Mouse (Mus musculus): ENCODE measurements around the gene Abcc8. TPM values are rescaled to one million over a fixed set of nuclear protein-coding genes. Genes with fewer than 3 reads are reported as not detected.
A peak's percentile ranks its signal among the peaks of the same experiment; 100 is the strongest.

The Abcc8 gene
- total RNA-seq, 4 experiments from 2014 or later = 33.4 to 41.0 (median 38.5) TPM

- no peak for DNase-seq (ENCODE audit: low spot score in 2 of 2)
Observed at GRCm38 (mm10) chr7:46111212-46111817, 68.5 kb downstream of the Abcc8 start.

DNA sequence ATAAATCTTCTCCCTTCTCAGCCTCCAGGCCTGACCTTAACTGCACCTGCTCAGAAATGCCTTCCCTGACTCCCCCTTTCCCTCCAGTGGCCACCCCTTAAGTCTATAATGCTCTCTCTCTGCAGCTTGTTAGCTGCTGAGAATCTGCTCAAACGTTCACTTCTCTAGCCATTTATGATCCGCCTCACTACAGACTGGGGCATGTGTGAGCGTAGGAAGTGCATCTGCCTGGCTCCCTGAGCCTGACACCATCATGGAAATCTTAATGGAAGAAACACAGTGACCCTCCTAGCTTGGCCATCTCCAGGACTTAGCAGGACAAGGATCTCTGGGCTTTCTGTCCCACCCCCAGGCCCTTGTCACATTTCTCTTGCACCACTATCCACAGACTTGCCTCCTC lies 69.8 kb downstream of the Abcc8 start:
- no peak for DNase-seq (ENCODE audit: low spot score in 2 of 2)

GRCm38 (mm10) chr7:46105484-46105883 lies 74.3 kb downstream of the Abcc8 start:
- DNase-seq (ENCODE audit: low spot score in 2 of 2) = no peak

GRCm38 (mm10) chr7:46104256-46104915 lies 75.4 kb downstream of the Abcc8 start:
- DNase-seq (ENCODE audit: low spot score in 2 of 2) = no peak

DNA sequence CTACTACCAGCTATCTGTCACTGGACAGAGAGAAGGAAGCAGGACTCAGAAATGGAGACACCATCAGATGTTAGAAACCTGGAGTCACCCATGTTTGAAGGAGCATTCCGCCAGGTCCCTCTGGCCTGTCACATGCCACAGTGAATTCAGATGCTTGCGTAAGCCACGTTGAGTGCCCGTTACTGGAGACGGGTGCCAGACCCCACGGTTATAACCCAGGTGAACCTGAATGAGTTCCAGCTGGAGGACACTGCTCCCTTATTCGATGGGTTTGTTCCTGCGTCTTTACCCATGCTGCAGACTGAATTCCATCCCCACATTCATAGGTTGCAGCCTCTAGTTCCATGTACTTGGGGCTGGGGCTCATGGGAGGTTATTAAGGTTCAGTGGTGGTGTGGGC lies 76.1 kb downstream of the Abcc8 start:
- DNase-seq (ENCODE audit: low spot score in 2 of 2) = no peak

DNA sequence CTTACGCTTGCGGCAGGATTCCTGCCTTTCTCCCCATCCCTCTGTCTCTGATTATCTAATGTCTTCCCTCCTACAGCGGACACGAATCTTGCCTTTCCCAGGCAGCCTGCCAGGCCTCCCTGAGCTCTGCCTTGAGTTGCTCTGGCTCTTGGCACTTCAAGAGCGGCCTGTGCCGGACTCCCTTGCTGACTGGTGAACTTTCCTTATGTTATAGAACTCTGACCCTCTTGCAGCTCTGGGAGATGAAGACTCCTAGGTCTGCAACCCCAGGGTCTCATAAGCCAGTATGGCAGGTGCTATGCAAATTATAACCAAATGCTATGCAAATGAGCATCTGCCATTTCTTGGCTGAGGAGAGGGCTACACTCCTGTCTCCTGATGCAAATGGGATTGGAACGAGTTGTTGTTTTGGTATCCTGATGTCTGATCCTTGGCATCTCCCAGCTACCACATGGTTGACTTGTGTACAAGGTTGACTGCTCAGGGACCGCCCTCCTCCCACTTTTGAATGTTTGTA lies 76.7 kb downstream of the Abcc8 start:
- peak in 1 of 2 experiments; percentile 76 for DNase-seq (ENCODE audit: low spot score in 2 of 2)

DNA sequence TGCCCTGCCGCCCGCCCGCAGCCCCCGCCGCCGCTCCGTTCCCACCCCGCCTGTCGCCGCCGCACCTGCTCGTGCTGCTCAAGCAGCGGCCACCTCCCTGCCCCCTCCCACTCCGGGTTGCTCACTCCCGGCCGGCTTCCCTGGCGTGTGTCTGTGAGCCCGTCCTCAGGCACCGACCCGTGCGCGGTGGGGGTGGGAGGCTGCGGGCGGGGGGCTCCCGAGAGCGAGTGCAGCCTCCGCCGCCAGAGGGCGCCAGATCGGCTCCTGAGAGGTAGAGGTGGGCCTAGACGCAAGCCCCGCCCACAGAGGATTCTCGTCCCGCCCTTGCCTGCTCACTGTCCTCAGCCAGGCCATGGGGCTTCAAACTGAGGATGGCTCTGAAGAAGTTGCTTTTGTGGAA lies 79.3 kb downstream of the Abcc8 start, which contains the start of gene Kcnj11:
Kcnj11 (minus strand) TSS at position 202 of the 400 bp plus-strand sequence.
- DNase-seq (ENCODE audit: low spot score in 2 of 2) = peak; percentile 60 to 65

GRCm38 (mm10) chr7:46099682-46100081 lies 80.2 kb downstream of the Abcc8 start:
- DNase-seq (ENCODE audit: low spot score in 2 of 2) = no peak

DNA sequence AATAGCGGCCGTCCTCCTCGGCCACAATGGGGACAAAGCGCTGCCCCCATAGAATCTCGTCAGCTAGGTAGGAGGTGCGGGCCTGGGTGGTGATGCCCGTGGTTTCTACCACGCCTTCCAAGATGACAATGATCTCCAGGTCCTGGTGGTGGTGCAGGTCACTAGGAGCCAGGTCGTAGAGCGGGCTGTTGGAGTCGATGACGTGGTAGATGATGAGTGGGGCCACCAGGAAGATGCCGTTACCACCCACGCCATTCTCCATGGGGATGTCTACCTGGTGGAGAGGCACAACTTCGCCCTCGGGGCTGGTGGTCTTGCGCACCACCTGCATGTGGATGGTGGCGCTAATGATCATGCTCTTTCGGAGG lies 80.9 kb downstream of the Abcc8 start:
- DNase-seq (ENCODE audit: low spot score in 2 of 2) = no peak

DNA sequence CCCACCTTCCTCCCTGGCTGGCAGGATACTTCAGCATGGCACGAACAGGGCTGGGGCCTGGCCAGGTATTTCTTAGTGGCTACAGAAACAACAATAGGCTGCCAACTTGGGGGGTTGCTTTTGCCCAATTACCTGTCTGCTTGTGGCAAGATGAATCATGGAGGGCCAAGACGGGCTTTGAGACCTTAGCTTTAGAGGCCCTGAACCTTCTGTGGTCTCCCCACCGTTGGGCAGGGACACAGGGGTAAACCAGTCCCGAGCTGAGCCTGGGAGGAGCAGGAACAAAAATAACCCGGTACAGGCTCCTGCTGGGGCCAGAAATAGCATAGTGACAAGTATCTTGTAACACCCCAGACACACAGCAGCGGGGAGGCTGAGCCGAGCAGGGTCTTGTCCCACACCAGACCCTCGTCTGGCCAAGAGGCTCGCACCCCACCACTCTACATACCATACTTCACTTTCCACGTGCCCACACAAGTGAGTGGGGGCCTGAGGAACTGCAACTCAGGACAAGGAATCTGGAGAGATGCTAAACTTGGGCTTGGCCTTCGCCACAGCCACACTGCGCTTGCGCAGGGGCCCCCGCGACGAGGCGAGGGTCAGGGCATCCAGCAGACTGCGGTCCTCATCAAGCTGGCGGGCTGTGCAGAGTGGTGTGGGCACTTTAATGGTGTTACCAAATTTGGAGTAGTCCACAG lies 81.5 kb downstream of the Abcc8 start:
- peak in 1 of 2 experiments; percentile 50 for DNase-seq (ENCODE audit: low spot score in 2 of 2)

GRCm38 (mm10) chr7:46097319-46097783 lies 82.5 kb downstream of the Abcc8 start:
- DNase-seq (ENCODE audit: low spot score in 2 of 2) = no peak

GRCm38 (mm10) chr7:46096136-46096535 lies 83.7 kb downstream of the Abcc8 start:
- peak in 1 of 2 experiments; percentile 40 for DNase-seq (ENCODE audit: low spot score in 2 of 2)

DNA sequence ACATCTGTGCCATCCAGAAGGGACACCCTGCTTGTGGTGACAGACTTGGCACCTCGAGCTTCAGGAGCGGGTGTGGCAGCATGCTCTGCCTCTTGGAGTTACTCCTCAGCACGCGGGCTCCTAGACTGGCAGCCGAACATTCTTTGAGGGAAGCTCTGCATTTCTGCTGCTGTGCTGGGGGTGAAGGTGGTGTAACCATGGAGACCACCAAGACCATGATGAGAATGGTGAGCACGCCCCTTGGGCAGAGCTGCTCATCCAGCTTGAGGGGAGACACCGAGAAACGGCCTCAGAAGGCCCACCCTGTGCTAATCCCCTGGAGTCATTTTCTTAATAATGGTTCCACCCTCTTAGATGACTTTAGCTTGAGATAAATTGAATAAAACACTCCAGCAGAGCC lies 87.0 kb downstream of the Abcc8 start:
- no peak for DNase-seq (ENCODE audit: low spot score in 2 of 2)

GRCm38 (mm10) chr7:46088241-46088640 lies 91.6 kb downstream of the Abcc8 start:
- no peak for DNase-seq (ENCODE audit: low spot score in 2 of 2)

GRCm38 (mm10) chr7:46086378-46086777 lies 93.5 kb downstream of the Abcc8 start:
- no peak for DNase-seq (ENCODE audit: low spot score in 2 of 2)

GRCm38 (mm10) chr7:46084839-46085513 lies 94.9 kb downstream of the Abcc8 start:
- no peak for DNase-seq (ENCODE audit: low spot score in 2 of 2)

DNA sequence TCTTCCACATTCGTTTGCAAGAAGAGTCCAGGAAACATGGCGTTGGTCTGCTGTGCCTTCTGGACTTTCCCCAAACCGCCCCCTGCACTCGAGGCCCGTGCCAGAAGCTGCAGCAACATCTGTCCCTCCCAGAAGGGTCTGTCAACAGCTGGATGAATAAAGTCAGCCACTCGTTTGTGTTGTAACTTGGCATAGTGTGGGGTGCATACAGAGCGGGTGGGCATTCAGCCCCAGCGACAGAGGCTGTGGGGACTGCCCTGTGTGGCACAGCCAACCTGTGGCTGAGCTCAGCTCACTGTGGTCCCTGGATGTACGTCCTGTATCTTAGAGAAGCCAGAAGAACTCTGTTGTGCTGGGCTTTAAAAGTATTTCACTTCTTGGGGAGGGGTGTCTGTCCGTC lies 95.8 kb downstream of the Abcc8 start:
- no peak for DNase-seq (ENCODE audit: low spot score in 2 of 2)

DNA sequence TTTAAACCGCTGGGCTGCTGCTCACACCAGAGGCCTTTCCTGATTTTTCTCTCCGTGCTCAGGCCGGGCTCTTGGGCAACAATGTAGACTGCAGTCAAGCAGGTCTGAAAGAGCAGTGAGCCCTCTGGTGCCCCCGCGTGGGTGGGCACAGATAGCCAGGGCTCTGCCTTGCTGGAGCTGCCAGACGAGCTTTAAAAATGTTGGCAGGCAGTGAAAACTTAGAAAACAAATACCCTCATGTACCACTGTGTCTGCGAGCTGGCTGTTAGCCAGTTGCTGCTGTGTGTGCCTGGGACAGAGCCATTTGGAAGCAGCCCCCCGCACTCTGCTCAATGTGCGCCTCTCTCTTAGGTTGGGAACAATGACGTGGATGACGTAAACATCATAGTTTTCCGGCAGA lies 102.2 kb downstream of the Abcc8 start:
- DNase-seq (ENCODE audit: low spot score in 2 of 2) = no peak

GRCm38 (mm10) chr7:46076844-46077243 lies 103.0 kb downstream of the Abcc8 start:
- DNase-seq (ENCODE audit: low spot score in 2 of 2) = no peak

- no peak for DNase-seq (ENCODE audit: low spot score in 2 of 2)
Observed at GRCm38 (mm10) chr7:46068831-46069230, 111.0 kb downstream of the Abcc8 start.

DNA sequence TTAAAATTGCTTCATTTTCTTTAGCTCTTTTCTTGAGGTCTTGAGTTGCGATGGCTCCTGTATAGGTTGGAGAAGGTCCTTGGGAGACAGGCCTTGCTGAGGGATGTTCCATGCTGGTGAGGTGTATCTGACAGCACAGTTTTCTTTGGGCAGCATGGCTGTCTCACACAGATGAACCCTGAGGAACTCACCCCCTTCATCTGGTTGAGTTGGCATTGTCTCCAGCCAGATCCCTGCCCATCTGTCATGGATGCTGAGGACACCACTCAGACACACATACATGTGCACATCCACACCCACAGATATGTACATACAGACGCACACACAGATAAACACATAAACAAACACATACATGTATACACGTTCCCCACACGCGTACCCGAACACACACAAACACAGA lies 116.5 kb downstream of the Abcc8 start:
- DNase-seq (ENCODE audit: low spot score in 2 of 2) = no peak

- no peak for DNase-seq (ENCODE audit: low spot score in 2 of 2)
Observed at GRCm38 (mm10) chr7:46061614-46062013, 118.2 kb downstream of the Abcc8 start.

Data from left cerebral cortex, adult 8-10 months (tissue).